Mouse (Mus musculus) activated CD4-positive, CD25-positive, alpha-beta regulatory T cell, adult 4 months (primary cell): ENCODE data around the gene Tmem62. TPM values are rescaled to one million over a fixed set of nuclear protein-coding genes. Genes with fewer than 3 reads are reported as not detected.
"Not testable (repeated sequence)": the region's sequence is repeated elsewhere in the genome, so short reads cannot be mapped to it uniquely, and the experiment has no call there.

Experiments used
- ATAC-seq: one replicate; pipeline ENCODE4 v1.8.0; 2017
- polyA plus RNA-seq, 2 experiments: library from polyadenylated mRNA; unstranded; fragments of 100-300 nt; shearing (Covaris generic); gene quantifications; one replicate each; pipeline ENCODE4 v1.2.1; 2017

Gene Tmem62
- polyA plus RNA-seq: 10 to 100 TPM; 10.6 to 13.4 TPM

DNA sequence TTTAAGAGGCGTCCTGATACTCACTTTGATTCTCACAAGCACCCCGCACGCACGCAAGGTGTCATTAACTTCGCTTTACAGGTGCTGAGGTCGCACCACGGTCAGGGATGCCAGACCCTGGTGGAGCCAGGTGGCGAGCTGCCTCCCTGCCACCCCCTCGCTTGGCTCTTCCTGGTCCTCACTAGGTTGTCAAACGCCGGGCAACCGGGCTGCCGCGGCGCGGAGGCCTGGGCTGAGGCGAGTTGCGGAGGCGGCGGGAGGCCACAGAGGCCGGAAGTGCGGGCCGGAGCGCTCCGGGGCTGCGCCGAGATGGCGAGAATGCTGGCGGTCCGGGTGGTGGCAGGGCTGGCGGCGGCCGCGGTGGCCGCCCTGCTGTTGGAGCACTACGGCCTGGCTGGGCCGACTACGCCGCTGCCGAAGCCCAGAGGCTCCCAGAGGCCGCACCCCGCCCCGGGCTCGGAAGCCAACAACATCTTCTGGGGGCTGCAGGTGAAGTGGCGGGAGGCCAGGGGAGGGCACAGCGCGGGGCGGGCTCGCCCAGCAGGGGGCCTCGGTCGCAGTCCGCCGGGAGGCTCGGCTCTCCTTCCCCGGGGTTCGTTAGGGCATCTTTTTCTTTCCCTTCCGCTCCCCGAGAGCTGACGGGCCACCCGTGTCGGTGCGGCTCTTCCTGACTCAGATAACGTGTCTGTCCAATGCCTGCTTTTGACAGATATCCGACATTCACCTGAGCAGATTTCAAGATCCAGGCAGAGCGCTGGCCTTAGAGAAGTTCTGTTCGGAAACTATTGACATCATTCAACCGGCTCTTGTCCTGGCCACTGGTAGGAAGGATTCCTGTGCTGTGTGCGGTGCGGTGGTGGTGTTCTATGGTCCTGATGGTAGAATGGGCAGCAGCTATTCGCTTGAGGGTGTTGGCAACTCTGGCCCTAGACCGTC, at the start of gene Tmem62:
Tmem62 (plus strand) TSS at position 28 of the 936 bp plus-strand sequence.
- ATAC-seq: peak; percentile 59

DNA sequence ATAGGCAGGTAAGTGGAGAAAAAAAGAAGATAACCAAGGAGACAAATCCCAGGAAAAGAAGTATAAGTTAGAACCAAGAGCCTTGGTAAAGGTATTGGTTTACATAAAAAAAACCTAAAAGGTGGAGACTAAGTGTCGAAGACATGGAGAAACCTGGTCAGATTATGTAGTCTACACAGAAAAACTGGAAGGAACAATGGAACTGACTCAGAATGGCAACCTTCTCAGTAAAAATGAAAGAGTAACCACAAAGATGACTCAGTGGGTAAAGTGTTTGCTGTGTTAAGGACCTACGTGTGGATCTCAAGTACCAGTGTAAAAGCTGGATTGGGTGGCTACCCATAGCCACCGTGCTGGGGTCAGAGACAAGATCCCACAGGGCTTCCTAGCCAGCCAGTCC, 43.8 kb upstream of the Tmem62 start:
- no peak for ATAC-seq

DNA sequence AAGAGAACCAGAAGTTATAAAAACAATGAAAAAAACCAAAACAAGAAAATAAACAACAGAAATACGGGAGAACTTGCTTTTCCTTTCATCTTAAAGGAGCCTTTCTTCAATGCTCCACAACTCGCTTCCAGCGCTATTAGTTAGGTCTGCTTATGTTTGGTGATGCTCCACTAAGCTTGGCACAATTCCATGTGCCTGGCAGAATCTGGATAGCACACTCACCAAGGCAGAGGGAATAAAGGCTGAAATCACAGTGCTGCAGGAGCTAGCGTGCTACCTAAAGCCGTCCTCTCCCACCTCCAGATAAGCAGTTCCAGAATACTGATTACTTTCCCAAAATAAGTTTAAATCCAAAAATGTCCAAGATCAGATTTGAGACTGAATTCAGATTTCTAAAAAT, 25.6 kb upstream of the Tmem62 start:
- no peak for ATAC-seq

DNA sequence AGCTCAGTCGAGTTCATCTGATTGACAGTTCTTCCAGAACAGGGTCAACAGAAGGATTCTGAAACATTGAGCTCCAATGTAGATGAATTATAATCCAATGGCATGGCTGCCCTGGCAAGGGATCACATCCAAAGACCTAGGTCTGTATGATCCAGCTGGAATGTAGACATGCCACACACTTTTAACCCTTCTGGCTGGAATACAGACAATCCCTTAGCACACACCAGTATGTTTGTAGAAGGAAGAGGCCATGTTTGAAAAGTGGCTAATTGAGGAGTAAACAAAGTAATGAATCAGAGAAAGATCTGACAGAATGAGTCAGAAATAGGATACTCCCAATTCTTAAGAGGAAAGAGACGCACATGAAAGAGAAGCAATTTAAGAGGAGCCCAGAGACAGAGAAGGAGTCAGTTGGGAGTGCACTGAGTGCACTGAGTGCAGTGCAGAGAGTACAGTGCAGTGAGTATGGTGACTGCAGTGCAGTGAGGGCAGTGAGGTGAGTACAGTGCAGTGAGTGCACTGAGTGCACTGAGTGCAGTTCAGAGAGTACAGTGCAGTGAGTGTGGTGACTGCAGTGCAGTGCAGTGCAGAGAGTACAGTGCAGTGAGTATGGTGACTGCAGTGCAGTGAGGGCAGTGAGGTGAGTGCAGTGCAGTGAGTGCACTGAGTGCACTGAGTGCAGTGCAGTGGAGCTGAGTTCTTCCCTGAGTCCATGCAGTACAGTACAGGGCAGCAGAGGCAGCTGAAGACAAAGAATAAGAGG, 24.5 kb upstream of the Tmem62 start:
- no peak for ATAC-seq

DNA sequence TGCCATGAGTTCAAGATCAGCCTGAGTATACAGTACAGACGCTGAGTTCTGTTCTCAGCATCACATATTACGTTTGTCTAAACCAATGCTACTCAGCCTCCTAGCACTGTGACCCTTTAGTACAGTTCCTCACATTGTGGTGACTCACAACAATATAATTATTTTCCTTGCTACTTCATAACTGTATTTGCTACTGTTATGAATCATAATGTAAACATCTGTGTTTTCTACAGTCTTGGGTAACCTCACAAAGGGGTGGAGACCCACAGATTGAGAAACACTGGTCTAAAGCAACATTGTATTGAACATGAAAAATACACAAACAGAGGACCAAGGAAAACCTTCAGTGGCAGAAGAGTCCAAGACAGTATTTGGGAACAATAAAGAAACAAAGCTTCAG, 17.5 kb upstream of the Tmem62 start:
- ATAC-seq: no peak

DNA sequence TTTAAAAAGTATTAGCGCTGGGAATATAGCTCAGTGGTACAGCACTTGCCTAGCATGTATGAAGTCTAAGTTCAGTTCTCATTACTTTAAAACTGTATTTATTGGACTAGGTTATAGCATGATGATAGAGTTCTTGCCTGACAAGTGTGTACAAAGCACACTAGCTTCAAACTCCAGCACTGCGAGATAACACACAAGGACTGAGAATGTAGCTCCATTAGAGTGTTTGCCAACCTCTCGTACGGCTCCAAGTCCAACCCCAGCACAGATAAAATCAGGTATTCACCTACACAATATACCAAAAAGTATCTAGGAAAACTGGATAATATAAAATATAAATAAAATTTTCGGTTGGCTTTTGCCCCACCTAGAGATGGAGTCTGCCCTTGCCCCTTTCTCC, 17.0 kb upstream of the Tmem62 start:
- ATAC-seq: no peak

DNA sequence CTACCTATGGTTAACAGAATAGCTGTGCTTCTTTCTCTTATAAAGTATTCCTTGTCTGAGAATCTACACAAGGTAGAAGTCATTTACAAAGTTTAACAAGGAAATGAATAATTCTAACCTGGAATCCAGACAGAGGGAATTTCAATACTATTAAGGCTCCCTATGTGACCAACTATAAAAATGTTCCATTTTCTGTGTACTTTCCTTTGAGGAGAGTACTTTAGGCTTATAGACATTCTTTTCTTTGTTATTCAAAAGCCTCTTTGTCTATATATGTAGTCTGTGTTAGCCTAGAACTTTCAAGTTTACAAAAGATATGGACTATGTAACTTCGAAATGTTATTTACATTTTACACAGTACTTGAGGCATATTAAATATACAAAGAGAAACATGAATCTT, 16.6 kb upstream of the Tmem62 start:
- ATAC-seq: no peak

DNA sequence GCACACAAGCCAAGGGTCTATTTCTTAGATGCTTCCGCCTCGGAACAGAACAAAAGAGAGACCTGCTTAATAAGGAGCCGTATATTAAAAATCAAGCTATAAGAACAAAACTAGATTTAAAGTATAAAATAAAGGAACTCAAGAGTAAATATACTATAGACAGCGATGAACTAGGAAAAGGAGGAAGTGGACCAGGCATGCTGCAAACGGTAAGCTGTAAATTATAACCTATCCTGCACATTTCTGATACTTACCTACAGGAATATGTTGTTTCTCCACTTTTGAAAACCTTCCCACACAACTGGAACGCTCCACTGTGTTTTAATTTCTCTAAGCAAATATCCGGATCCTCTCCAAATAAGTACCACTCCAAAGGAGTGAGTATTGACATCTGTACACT, 13.7 kb upstream of the Tmem62 start:
- no peak for ATAC-seq

DNA sequence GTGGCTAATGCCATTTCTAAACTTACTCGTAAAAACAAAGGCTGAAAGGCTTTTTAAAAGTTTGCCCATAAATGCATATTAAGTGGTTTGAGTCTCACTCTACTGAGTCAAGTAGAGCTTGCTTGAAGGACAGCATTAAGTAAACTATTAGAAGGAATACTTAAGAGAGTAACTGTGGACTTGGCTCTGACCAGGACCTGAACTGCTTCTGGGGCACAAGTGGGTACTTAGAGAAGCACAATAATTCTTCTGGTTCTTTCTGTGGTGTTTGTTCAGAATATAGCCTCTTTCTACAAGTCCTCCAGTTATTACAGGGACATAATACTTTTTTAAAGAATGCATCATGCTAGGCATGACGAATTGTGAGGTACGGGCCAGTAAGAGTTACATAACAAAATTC, 11.3 kb upstream of the Tmem62 start:
- no peak for ATAC-seq

DNA sequence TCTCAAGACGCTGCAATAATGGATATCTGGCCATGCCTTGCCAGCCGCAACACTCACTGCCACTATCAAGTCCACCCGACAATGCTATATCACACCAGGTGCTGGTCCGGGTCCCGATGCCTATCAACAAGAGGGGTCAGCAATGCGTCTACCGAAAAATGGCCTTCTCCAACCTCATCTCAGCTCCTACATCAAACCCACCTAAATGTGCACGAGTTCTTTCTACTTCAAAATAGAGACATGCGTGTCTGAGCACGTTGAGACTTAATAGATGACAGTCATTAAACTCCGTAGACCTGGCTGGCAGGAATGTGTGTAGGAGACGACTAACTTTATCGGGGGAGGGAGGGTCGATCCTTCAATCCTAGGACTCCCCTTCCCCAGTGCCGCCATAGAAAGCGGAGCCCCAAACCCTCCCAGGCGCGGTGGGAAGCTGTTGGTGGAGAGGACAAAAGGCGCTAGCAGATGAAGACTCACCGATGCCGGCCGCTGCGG, 6.7 kb upstream of the Tmem62 start:
- ATAC-seq: no peak

DNA sequence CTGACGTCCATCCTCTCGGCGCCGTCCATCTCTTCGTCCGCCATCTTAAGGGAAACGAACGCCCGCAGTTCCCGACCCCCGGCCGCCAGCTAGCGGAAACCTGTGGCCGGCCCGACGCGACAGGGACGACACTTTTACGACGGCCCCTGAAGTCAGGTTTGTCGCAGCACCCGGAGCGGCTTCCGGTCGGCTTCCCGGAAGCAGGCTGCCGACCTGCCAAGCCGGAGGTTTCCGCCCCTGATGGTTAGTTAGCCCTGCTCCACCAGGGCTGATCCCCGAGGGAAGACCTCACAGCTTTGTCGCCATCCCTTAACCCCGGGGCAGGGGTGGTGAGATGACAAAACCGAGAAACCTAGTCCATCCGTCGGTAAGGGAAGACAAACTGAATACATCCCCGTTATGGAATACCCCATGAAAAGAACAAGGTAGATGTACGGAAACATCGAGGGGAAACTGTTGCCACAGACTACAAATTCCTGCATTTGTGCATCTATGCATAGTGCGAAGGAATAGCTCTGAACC, 6.2 kb upstream of the Tmem62 start, which contains the start of gene Ubr1:
Ubr1 (minus strand) TSS at position 157 of the 522 bp plus-strand sequence.
- ATAC-seq: peak; percentile 95

DNA sequence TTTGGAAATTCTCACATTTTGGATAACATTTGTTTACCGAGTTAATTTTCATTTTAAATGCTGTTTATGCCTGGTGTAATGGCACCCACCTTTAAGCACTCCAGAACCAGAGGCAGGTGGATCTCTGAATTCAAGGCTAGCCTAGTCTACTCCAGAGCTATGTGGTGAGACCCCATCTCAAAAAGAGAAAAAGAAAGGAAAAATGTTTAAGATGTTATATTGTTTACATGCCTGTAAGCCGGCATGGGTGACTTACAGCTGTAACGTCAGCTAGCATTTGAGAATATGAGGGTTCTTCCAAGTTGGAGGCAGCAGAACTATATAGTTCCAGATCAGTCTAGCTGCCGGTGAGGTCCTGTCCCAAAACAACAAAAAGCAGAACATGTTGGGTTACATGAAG, 5.1 kb upstream of the Tmem62 start:
- no peak for ATAC-seq

DNA sequence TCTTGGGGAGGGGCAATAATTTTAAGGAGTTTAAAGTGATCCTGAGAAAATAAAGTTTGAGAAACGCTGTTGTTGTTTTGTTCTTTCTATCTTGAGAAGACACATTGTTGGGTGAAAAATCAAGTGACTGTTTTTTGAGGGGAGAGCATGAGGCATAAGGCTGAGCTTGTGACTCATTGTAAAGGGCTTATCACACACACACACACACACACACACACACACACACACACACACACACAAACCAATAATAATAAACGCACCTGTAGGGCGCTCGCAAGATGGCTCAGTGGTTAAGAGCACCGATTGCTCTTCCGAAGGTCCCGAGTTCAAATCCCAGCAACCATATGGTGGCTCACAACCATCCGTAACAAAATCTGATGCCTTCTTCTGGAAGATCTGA, 4.6 kb upstream of the Tmem62 start:
- ATAC-seq: not testable (repeated sequence)

DNA sequence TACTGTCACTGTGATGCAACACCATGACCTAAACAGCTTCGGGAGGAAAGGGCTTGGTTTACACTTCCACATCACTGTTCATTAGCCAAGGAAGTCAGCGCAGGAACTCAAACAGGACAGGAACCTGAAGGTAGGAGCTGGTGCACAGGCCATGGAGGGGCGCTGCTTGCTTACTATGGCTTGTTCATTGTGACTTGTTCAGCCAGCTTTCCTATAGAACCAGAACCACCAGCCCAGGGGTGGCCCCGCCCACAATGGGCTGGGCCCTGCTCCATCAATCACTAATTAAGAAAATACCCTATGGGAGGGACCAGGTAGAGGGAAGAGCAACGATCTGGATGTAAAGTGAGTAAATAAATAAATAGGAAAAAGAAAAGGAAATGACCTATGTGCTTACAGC, 3.9 kb upstream of the Tmem62 start:
- ATAC-seq: no peak

DNA sequence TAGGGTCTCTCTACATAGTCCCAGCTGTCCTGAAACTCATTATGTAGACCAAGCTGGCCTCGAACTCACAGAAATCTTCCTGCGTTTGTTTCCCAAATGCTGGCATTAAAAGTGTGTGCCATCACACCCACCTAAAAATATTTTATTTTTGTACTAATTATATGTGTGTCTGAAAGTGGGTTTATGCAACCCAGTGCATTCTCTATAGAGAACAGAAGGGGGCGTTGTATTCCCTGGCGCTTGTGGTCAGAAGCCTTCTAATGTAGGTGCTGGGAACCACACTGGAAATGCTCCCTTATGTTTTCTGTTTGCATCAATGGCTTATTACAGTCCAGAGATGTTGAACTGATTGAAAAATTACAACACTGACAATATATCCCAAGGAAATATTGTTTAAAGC, 509 bp upstream of the Tmem62 start:
- ATAC-seq: no peak

DNA sequence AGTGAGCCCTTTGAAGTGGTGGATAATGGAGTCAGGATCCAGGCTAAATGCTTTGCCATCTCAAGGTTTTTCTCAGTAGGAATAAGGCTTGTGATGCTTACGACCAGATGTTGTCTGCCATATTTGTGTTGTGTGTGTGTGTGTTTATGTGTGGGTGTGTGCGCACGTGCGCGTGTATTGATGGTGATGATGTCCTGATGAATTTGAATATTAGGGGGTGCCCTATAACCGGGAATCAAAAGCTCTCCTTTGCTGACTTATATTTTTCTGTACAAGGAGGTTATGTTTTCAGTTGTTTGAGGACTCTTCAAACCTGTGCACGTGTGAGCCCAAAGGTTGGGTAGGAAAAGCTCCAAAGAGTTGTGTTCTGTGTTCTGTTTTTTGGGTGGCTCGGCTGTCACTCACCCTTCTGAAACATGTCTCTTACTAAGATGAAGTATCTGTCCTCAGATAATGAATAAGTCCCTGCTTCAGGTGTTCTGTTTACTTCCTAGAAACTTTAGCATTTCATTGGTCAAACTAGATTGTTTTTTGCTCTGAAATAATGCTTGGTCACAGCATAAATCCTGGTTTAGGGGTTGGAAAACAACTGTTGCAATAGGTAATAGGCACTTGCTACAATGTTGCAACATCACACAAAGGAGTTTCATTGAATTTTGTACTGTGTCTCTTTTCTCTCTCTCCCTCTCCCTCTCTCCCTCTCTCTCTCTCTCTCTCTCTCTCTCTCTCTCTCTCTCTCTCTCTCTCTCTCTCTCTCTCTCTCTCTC, 1.3 kb downstream of the Tmem62 start:
- no peak for ATAC-seq

DNA sequence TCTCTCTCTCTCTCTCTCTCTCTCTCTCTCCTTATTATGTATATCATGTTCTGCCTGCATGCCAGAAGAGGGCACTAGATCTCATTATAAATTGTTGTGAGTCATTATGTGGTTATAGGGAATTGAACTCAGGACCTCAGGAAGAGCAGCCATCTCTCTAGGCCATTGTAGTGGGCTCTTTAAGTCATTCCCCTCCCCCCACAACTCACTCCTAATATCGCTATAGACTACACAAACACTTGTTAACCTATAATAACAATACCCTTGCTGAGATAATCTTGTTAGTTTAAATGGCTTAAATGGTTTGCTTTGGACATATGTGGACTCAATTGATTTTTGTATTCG, 1.8 kb downstream of the Tmem62 start:
- no peak for ATAC-seq

DNA sequence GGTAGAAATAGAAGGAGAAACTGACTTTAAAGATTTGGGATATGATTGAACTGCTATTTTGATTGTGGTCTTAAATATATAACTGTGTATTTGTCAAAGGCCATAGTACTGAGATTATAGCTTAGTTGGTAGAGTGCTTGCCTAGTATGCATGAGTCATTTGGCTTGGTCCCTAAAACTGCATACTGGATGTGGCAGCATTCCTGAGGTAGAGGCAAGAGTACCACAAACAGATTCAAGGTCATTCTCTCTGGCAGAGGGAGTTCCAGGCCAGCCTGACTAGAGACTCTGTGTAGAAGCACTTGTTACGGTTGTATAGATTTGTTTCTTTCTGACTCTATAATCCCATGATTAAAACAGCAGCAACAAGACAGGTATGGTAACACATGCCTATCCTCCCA, 3.0 kb downstream of the Tmem62 start:
- no peak for ATAC-seq

DNA sequence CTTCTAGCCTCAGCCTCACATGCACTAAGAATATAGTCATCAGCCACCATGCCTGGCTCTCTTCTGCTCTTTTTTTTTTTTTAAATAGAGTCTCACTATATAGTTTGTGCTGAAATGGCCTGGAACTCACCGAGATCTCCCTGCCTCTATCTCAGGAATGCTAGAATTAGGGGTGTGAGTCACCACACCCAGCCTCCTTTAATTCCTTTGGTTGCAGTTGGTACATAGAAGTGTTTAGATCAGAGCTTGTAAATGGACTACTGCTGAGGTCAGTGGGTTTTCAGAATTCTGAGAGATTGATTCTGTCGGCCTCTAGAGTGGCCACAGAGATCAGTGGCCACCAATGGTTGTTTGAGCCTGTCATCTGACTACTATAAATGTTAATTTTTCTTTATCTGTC, 4.0 kb downstream of the Tmem62 start:
- ATAC-seq: no peak

DNA sequence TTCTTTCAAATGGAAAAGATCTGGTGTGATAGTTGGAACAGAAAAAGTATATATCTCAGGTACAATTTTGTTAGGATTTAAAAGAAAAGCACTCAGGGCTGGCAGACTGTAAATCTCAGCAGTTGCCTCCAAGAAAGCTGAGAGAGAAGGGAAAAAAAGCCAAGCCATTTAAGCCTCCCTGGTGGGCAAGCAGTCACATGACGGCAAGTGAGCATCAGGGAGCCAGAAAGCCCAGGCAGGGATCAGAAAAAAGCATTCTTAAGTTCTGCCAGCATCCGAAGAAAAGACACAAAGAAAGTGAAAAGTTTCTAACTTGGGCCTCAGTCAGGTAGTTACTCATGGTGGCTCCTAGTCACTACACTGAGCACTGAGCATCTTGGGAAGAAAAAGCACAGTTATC, 6.8 kb downstream of the Tmem62 start:
- ATAC-seq: no peak

DNA sequence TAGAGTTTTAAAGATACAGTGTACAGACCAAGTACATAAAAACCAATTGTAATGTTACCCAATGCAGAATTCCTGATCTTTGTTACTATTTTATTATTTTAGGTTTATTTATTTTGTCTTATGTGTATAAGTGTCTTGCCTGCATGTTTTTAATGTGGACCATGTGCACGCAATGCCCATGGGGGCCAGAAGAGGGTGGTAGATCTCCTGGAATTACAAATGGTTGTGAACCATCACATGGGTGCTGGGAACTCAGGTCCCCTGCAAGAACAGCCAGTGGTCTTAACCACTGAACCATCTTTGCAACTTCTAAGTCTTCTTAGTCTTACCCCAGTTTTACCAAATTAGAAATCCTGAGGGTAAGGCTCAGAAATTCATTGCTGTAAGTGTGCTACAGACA, 8.4 kb downstream of the Tmem62 start:
- ATAC-seq: no peak

DNA sequence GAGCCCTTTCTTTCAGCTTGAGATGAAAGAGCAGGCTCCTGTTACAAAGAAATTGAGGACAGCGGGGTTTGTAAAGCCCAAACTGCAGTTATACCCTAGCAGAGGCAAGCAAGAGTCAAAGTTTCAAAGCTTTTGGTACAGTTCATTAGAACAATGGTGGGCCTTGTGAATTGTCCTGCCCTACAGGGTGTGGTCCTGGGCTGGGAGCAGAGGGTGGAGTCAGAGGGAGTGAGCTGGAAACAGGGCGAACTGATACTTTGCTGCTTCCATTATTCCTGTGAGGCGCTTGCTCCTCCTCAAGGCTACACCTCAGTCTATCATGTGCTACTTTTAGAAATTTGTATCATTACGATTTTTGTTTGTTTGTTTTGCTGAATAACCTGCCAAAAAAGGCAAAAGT, 14.4 kb downstream of the Tmem62 start:
- no peak for ATAC-seq

DNA sequence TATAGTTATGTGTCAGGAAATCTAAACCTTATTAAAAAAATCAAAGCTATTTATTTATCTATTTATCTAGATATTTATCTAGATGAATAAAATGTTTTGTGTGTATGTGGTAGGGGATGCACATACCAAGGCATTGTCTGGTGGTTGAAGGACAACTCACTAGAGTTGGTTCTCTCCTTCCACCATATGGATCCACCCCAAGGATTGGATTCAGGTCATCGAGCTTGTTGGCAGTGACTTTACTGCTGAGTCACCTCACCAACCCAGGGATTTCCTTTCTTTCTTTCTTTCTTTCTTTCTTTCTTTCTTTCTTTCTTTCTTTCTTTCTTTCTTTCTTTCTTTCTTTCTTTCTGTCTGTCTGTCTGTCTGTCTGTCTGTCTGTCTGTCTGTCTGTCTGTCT, 19.8 kb downstream of the Tmem62 start:
- ATAC-seq: not testable (repeated sequence)
